ENCODE assay signal across 22 mouse cellular contexts in genomic region chr19:51675706-51676105, GRCm38 (mm10).
"Had no signal": no experiment of that assay in that cellular context is flagged by ENCODE, and none has a peak within 500 bp of the region (broad histone marks: within the 10 kb centered on the region; RNA-seq: fewer than 3 reads in every experiment).

No protein-coding gene starts in this region.

- H3K9ac ChIP-seq: liver, embryonic 15.5 days; liver, postnatal 0 days; lung, embryonic 15.5 days; midbrain, embryonic 13.5 days; midbrain, embryonic 15.5 days; neural tube, embryonic 13.5 days; neural tube, embryonic 15.5 days had no signal

- H3K27me3 ChIP-seq: liver, embryonic 15.5 days; lung, embryonic 15.5 days; megakaryocyte, embryonic 14.5 days; midbrain, embryonic 13.5 days; midbrain, embryonic 15.5 days; neural tube, embryonic 13.5 days; neural tube, embryonic 15.5 days had no signal

- H3K9me3 ChIP-seq: liver, embryonic 15.5 days; lung, embryonic 15.5 days; midbrain, embryonic 13.5 days; midbrain, embryonic 15.5 days; neural tube, embryonic 13.5 days had no signal

- ATAC-seq: liver, postnatal 0 days; lung, postnatal 0 days; midbrain, embryonic 13.5 days; midbrain, embryonic 15.5 days had no signal

- H3K27ac ChIP-seq: liver, embryonic 15.5 days; lung, embryonic 15.5 days; macrophage; midbrain, embryonic 13.5 days; midbrain, embryonic 15.5 days; neural tube, embryonic 13.5 days; neural tube, embryonic 15.5 days had no signal

- H3K4me2 ChIP-seq: liver, embryonic 15.5 days; lung, embryonic 15.5 days; midbrain, embryonic 11.5 days; midbrain, embryonic 13.5 days; midbrain, embryonic 15.5 days; neural tube, embryonic 13.5 days; neural tube, embryonic 15.5 days had no signal

- H3K36me3 ChIP-seq: liver, embryonic 15.5 days; lung, embryonic 15.5 days; midbrain, embryonic 13.5 days; midbrain, embryonic 15.5 days; neural tube, embryonic 13.5 days; neural tube, embryonic 15.5 days had no signal

- H3K4me1 ChIP-seq: liver, embryonic 15.5 days; lung, embryonic 15.5 days; megakaryocyte, embryonic 14.5 days; midbrain, embryonic 13.5 days; midbrain, embryonic 15.5 days; neural tube, embryonic 13.5 days; neural tube, embryonic 15.5 days had no signal

- H3K4me3 ChIP-seq: liver, embryonic 15.5 days; lung, embryonic 15.5 days; megakaryocyte, embryonic 14.5 days; midbrain, embryonic 13.5 days; midbrain, embryonic 15.5 days; myocyte; neural tube, embryonic 13.5 days; neural tube, embryonic 15.5 days had no signal

- DNase-seq: liver, postnatal 0 days; lung, adult 2 months; lung, postnatal 14 days; lung, postnatal 36 days; retina, postnatal 1 day; right cerebral cortex, adult 18-20 months; right cerebral cortex, postnatal 25 days; right cerebral cortex, postnatal 4 days; spleen, adult 18-20 months; thymus, adult 2 months; thymus, postnatal 25 days had no signal
